ENCODE assay signal across 8 mouse cellular contexts in the genomic region with DNA sequence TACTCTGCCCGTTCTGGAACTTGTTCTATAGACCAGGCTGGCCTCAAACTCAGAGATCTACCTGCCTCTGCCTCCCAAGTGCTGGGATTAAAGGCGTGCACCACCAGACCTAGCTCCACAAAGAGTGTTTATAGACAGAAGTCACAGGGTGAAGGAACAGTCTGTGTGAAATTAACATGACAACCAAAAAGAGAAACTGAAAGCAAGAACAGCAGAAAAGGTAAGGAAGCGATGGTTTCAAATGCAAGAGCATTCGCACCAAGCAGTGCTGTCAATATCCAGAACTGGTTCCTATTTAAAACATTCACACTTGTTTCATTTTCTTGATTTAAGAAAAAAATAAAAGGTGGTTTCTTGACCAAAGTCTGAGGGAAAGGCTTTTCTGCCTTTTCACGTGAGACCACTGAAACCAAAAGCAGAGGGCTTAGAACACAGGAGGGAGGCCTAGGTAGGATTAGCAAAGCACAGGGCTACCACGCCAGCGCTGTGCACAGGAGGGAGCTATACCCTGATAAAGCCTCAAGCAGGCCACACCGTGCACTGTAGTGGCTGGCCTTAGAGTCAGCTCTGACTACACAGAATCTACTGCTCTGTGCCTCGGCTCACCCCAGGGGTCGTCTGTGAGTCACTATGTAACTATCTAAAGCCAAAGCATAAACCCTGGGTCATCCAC. TPM values are rescaled to one million over a fixed set of nuclear protein-coding genes. Genes with fewer than 3 reads are reported as not detected.
DNase-seq lines count a peak whose midpoint lies in the region; ATAC-seq and TF ChIP-seq lines count a peak whose summit lies in the region.

No protein-coding gene starts in this region.

- peaks cover 3% of the 10 kb centered on the region for H3K79me2 ChIP-seq in heart, adult 2 months (replicated peaks; ENCODE audit: control insufficient read depth, insufficient read depth, low read length)
- H3K79me2 ChIP-seq in myocyte (ENCODE audit: control insufficient read depth, insufficient read depth) = peaks cover 96% of the 10 kb centered on the region

- no peak for TF ChIP-seq POLR2A in heart, adult 2 months (IDR thresholded peaks at IDR 0.05; ENCODE audit: insufficient read depth, low read depth, low read length)
- TF ChIP-seq POLR2A in myocyte (IDR thresholded peaks at IDR 0.05; ENCODE audit: insufficient read length, low read depth) = no peak

- H3K27me3 ChIP-seq in heart, adult 2 months (ENCODE audit: control insufficient read depth, insufficient read depth, low read length) = no peaks in the 10 kb centered on the region
- H3K27me3 ChIP-seq in myocyte (ENCODE audit: control insufficient read depth, insufficient read depth, insufficient read length) = no peaks in the 10 kb centered on the region

- no peak overlapping the region for H3K4me3 ChIP-seq in heart, adult 2 months
- H3K4me3 ChIP-seq in myocyte = no peak overlapping the region

- no peak overlapping the region for H3ac ChIP-seq in myocyte (ENCODE audit: control insufficient read depth, insufficient read length)

- H3K4me2 ChIP-seq in myocyte (ENCODE audit: low read depth) = peak overlapping the region; percentile 4

- WGBS in heart, adult 2 months = 49% methylated on average over 10 of the region's 10 CpGs

- 0 out of 2 replicates have a peak, but pooled peaks have one; percentile 29 for TF ChIP-seq EP300 in heart, adult 2 months (IDR thresholded peaks at IDR 0.05; ENCODE audit: insufficient read depth, low read depth, low read length)

- no peak overlapping the region; the same call in 1 of the 2 replicates for H3K27ac ChIP-seq in heart, adult 2 months

- peak; percentile 34 for DNase-seq in left cerebral cortex, postnatal 4 days
- no peak for DNase-seq in left cerebral cortex, postnatal 14 days (ENCODE audit: low spot score in 2 of 2)
- DNase-seq in heart, adult 2 months = peak; percentile 33 to 42
- DNase-seq in kidney, postnatal 4 days = peak; percentile 45 to 66
- no peak for DNase-seq in right cerebral cortex, adult 18-20 months
- no peak for DNase-seq in urinary bladder, adult 2 months (ENCODE audit: low spot score)

- H3K4me1 ChIP-seq in heart, adult 2 months (ENCODE audit: control insufficient read depth, insufficient read depth, low read length) = peaks cover 10% of the 10 kb centered on the region

- intact Hi-C loops in left cerebral cortex, postnatal 4 days (cut with DNase I) = no loop called here
- intact Hi-C loops in left cerebral cortex, postnatal 14 days (cut with DNase I) = loop anchor here (10.0 kb wide), 1 partner anchor 67 kb away; no protein-coding TSS in a partner anchor
- intact Hi-C loops in heart, adult 2 months (cut with DNase I) = loop anchor here (1.0 to 10.0 kb wide), 2 partner anchors 57 to 152 kb away; no protein-coding TSS in a partner anchor

- peak; percentile 83 for ATAC-seq in activated CD4-positive, CD25-positive, alpha-beta regulatory T cell, adult 4 months

- peak; percentile 68 for TF ChIP-seq CTCF in heart, adult 2 months (IDR thresholded peaks at IDR 0.05)

- H3K9ac ChIP-seq in heart, adult 2 months (ENCODE audit: low read depth, low read length) = no peak overlapping the region

- peaks cover 23% of the 10 kb centered on the region for H3K36me3 ChIP-seq in heart, adult 2 months (ENCODE audit: control insufficient read depth, insufficient read depth, low read length)
- no peaks in the 10 kb centered on the region for H3K36me3 ChIP-seq in myocyte (ENCODE audit: control insufficient read depth, insufficient read depth)

TF ChIP-seq in myocyte, 11 proteins besides CTCF, POLR2A, EP300 and RAD21:
- TF ChIP-seq MYOG (IDR thresholded peaks at IDR 0.05; ENCODE audit: control insufficient read depth in 1 of 3, insufficient read depth in 1 of 3, insufficient read length in 2 of 3, low read depth in 2 of 3) (no peak), CEBPB (IDR thresholded peaks at IDR 0.05; ENCODE audit: insufficient read depth, poor library complexity, severe bottlenecking) (no peak), TCF12 (IDR thresholded peaks at IDR 0.05; ENCODE audit: insufficient read depth, poor library complexity, severe bottlenecking) (no peak), USF1 (IDR thresholded peaks at IDR 0.05; ENCODE audit: low read depth) (no peak), TCF3 (IDR thresholded peaks at IDR 0.05; ENCODE audit: insufficient read length, low read depth) (no peak), MAX (IDR thresholded peaks at IDR 0.05; ENCODE audit: low read depth) (no peak), POLR2AphosphoS2 (IDR thresholded peaks at IDR 0.05; ENCODE audit: insufficient read length, low read depth) (no peak), SRF (IDR thresholded peaks at IDR 0.05; ENCODE audit: control insufficient read depth, insufficient read length, low read depth) (no peak), E2F4 (IDR thresholded peaks at IDR 0.05; ENCODE audit: insufficient read depth) (no peak), MYOD1 (IDR thresholded peaks at IDR 0.05; ENCODE audit: control insufficient read depth in 1 of 3, insufficient read length in 2 of 3, low read depth in 2 of 3) (no peak), REST (IDR thresholded peaks at IDR 0.05; ENCODE audit: insufficient read depth, insufficient read length) (no peak)

RNA-seq across cellular contexts. Expression of a gene that starts 15.5 kb away (rescaled TPM):
- total RNA-seq in left cerebral cortex, postnatal 4 days (2021) = 10 to 100 TPM; 42.0 to 47.5 TPM
- total RNA-seq in left cerebral cortex, postnatal 14 days (2021) = 10 to 100 TPM; 55.2 to 55.8 TPM
- 100 to 1,000 TPM; 132 to 142 TPM for polyA plus RNA-seq in activated CD4-positive, CD25-positive, alpha-beta regulatory T cell, adult 4 months (2017; shearing (Covaris generic))
- total RNA-seq in heart, adult 2 months (2021) = 10 to 100 TPM; 24.2 to 26.1 TPM
- polyA plus RNA-seq in heart, adult 2 months (2012; rRNA removed) = 18.0 and 29.7 TPM in 2 replicates
- 5.9 TPM for polyA plus RNA-seq in myocyte (2012; fragmentation: generic; extraction: Trizol)
- polyA plus RNA-seq in urinary bladder, adult 2 months (2012; rRNA removed) = 22.4 and 23.5 TPM in 2 replicates

Comparison
In these comparisons a context has a peak if more than half of its experiments do, and no peak if none do; other contexts are left out.
1. DNase-seq: peak in left cerebral cortex, postnatal 4 days (single experiment), heart, adult 2 months (2 of 2) and kidney, postnatal 4 days (2 of 2); none in left cerebral cortex, postnatal 14 days (0 of 2), right cerebral cortex, adult 18-20 months (single experiment) and urinary bladder, adult 2 months (single experiment).